Mouse (Mus musculus) intestine, embryonic 15.5 days (tissue): Measurements from ENCODE around the gene Itgb1. TPM values are rescaled to one million over a fixed set of nuclear protein-coding genes. Genes with fewer than 3 reads are reported as not detected.

Experiments used
- ATAC-seq: fragments of 200-750 bp; cut with Nextera tagmentation; 2 replicates; pipeline ENCODE4 v1.8.0; 2017; ENCODE audit warnings: moderate TSS enrichment, moderate library complexity
- H3K27ac ChIP-seq: fragments of 300-500 bp; sonication (generic); 2 replicates; pipeline ENCODE4 v1.5.1; 2015; ENCODE audit warnings: mild to moderate bottlenecking, inconsistent platforms
- H3K27me3 ChIP-seq: fragments of 300-500 bp; sonication (generic); replicated peaks from 2 replicates; pipeline ENCODE4 v1.6.1; 2015; ENCODE audit warnings: inconsistent platforms
- H3K36me3 ChIP-seq: fragments of 300-500 bp; sonication (generic); 2 replicates; pipeline ENCODE4 v1.6.1; 2015; ENCODE audit warnings: inconsistent platforms
- H3K4me1 ChIP-seq: fragments of 300-500 bp; sonication (generic); replicated peaks from 2 replicates; pipeline ENCODE4 v1.6.1; 2015; ENCODE audit warnings: inconsistent platforms
- H3K4me2 ChIP-seq: fragments of 300-500 bp; sonication (generic); replicated peaks from 2 replicates; pipeline ENCODE4 v1.6.1; 2015; ENCODE audit warnings: mild to moderate bottlenecking, inconsistent platforms
- H3K4me3 ChIP-seq: fragments of 300-500 bp; sonication (generic); replicated peaks from 2 replicates; pipeline ENCODE4 v1.5.1; 2015; ENCODE audit warnings: inconsistent platforms
- H3K9ac ChIP-seq: fragments of 300-500 bp; sonication (generic); 2 replicates; pipeline ENCODE4 v1.6.1; 2015; ENCODE audit warnings: inconsistent platforms
- H3K9me3 ChIP-seq: fragments of 300-500 bp; sonication (generic); 2 replicates; pipeline ENCODE4 v1.6.1; 2016; ENCODE audit warnings: inconsistent platforms
- WGBS: fragments of 180-500 bp; shearing (Covaris S2); methylation state at CpG from one replicate; pipeline ENCODE4 v1.1.7; 2015; 5-methylcytosine and 5-hydroxymethylcytosine counted together
- polyA plus RNA-seq: library from polyadenylated mRNA; unstranded; fragments of >200 nt; fragmentation: Nextera tagmentation; extraction: Ambion mirVana; gene quantifications from 2 replicates; pipeline ENCODE4 v1.2.1, GENCODE M21; 2015

The Itgb1 gene
- polyA plus RNA-seq: 261 and 305 TPM in 2 replicates

DNA sequence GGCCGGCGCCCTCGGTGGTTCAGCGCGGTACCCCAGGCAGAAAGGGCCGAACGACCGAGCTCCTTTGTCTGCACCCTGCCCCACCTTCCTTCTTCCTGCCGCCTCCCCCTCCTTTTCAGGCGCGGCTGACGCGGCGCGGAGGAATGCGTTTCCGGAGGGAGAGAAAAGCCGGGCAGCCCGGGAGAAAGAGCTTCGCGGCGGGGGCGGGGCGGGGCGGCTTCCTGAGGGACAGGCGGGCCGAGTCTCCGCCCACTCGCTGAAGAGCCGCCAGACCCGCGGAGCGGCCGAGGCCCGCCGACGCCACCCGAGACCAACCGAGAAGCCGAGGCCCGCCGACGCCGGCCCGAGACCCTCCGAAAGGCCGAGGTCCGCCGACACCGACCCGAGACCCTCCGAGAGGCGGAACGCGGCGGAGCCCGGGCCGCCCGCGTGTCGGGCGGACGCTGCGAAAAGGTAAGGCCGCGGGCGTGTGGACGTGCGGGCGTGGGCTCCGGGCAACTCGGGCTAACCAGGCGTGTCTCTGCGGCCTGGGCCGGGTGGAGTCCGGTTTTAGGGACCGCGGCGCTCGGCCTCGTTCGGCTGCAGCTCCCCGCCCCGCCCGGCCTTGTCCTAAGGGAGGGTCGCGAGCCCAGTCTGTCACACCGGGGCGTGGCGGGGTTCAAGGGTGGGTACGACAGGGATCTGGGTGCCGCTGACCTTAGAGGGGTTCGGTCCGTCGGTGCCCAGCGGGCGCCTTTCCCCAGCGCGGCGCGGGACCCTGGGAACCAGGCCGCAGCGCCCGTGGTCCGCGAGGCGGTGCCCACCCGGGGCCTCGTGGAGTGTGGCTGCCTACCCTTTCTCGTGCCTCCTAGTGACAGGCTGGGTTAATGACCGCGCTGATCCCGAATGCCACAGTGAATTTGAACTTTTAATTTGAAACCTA is at the start of gene Itgb1:
Gene Itgb1, plus strand, starts transcription at position 148 of the 922 bp plus-strand sequence.
- peak; percentile 94 for ATAC-seq
- Histone ChIP-seq H3K27me3 (no peaks in the 10 kb centered on the region), H3K27ac (peak within 1 kb of the TSS; percentile 99), H3K9ac (peak within 1 kb of the TSS; percentile 99), H3K4me2 (peak within 1 kb of the TSS; percentile 54), H3K9me3 (no peaks in the 10 kb centered on the region), H3K4me3 (peak within 1 kb of the TSS; percentile 77), H3K36me3 (no peaks in the 10 kb centered on the region), H3K4me1 (peaks cover 12% of the 10 kb centered on the region)
- WGBS: under 1% methylated on average over 107 of the region's 113 CpGs

DNA sequence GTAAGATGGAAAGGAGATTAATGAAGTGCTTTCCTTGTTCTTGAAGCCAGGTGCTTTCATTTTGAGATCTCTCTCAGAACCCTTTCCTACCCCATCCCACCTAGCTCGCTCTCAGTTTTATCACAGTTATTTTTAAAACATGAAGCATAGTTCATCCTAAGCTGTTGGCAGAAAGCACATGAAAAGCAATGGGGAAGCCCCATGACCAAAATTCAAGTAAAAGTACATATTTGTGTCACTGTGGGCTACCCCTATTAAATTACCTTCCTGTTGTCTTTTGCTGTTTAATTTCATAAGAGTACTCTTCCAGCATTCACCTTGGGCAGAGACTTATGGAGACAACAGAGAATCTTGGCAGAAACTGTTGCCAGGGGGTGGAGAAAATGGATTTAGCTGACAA is 42.4 kb upstream of the Itgb1 start:
- H3K9ac ChIP-seq: no peak overlapping the region
- no peaks in the 10 kb centered on the region for H3K27me3 ChIP-seq
- WGBS: 77% methylated on average over 1 of the region's 1 CpGs
- H3K4me3 ChIP-seq: no peak overlapping the region
- H3K9me3 ChIP-seq: no peaks in the 10 kb centered on the region
- H3K27ac ChIP-seq: no peak overlapping the region
- no peaks in the 10 kb centered on the region for H3K36me3 ChIP-seq
- no peak overlapping the region for H3K4me2 ChIP-seq
- H3K4me1 ChIP-seq: no peaks in the 10 kb centered on the region
- ATAC-seq: no peak

DNA sequence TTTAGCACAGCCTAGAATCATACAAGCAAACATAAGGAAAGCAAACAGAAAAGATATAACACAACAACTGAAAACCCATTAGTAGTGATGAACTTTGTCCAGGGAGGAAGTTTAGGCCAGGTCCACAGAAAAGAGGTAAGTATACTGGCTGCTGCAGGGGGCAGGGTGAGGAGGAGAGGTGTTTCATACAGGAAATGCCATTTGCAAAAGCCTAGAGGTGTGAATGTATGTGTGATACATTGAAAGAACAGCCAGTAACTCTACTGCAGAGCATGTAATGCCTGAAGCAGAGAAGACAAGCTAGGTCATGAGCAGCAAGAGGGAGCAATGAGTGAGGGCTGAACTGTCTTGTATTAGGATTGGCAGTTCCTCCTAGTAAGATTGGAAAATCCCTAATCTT is 40.0 kb upstream of the Itgb1 start:
- Histone ChIP-seq H3K9me3 (no peaks in the 10 kb centered on the region), H3K27ac (no peak overlapping the region), H3K36me3 (no peaks in the 10 kb centered on the region), H3K4me3 (no peak overlapping the region), H3K9ac (no peak overlapping the region), H3K4me2 (no peak overlapping the region), H3K27me3 (no peaks in the 10 kb centered on the region), H3K4me1 (no peaks in the 10 kb centered on the region)
- ATAC-seq: no peak

DNA sequence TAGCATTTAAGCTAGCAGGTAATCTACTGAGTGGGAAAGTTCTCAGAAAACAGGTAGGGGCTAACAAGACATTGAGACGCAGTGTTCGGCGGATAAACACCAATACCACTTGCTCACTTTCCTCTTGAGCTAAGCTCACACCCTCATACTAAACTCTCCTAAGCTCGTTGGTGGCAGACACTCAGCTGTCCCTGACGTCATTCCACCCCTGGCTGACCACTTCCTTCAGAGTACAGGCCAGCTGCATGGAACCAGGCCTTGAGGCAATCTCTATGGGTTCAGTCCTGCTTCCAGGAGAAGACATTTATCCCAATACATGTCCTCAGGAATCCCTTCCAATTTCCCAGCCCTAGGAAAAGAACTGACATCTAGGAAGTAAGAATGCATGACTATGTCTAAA is 39.0 kb upstream of the Itgb1 start:
- no peak overlapping the region for H3K27ac ChIP-seq
- ATAC-seq: no peak
- H3K4me2 ChIP-seq: no peak overlapping the region
- no peak overlapping the region for H3K9ac ChIP-seq
- H3K9me3 ChIP-seq: no peaks in the 10 kb centered on the region
- no peaks in the 10 kb centered on the region for H3K36me3 ChIP-seq
- H3K27me3 ChIP-seq: no peaks in the 10 kb centered on the region
- no peaks in the 10 kb centered on the region for H3K4me1 ChIP-seq
- WGBS: 75% methylated on average over 5 of the region's 5 CpGs
- H3K4me3 ChIP-seq: no peak overlapping the region

DNA sequence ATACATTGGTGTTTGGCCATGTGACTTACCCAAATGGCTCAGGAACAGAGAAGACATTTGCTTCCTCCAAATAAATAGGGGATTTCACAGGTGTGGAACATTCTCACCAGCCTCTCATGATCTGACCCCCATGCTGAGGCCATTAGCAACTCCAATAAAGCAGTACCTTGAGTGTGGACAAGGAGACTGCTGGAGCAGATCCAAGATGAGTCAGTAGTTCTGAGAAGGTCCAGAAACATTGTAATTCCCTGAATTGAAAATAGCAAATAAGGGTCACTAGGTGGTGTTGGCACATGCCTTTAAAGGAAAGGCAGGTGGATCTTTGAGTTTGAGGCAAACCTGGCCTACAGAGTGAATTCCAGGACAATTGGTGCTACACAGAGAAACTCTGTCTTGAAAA is 37.4 kb upstream of the Itgb1 start:
- ATAC-seq: no peak
- Histone ChIP-seq H3K4me1 (no peaks in the 10 kb centered on the region), H3K36me3 (no peaks in the 10 kb centered on the region), H3K9me3 (no peaks in the 10 kb centered on the region), H3K9ac (no peak overlapping the region), H3K4me3 (no peak overlapping the region), H3K27ac (no peak overlapping the region), H3K4me2 (no peak overlapping the region), H3K27me3 (no peaks in the 10 kb centered on the region)

DNA sequence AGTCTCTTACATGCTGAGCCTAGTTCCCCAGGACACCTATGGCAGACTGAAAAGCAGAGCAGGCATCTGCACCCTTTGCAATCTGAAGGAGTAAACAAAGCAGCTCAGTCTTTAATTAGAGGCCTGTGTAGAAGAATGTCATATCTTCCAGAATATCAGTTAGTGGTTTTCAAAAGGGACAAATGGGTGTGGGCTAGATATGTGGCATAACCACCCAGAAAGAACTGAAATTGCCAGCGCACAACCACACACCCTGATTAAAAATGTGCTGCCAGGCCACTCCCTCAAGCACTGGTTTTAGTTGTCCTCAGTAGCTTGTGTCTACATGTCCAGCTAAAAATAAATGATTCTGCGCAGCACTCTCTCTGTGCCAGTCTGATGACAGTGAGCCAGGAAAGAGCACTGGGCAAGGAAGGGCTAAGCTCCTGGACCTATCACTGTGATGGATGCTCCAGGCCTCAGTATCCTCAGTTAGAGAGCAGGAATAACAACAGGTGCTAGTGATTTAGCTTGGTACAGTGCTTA is 35.1 kb upstream of the Itgb1 start:
- ATAC-seq: no peak
- H3K27me3 ChIP-seq: no peaks in the 10 kb centered on the region
- H3K9me3 ChIP-seq: no peaks in the 10 kb centered on the region
- H3K27ac ChIP-seq: no peak overlapping the region
- no peak overlapping the region for H3K4me2 ChIP-seq
- H3K4me1 ChIP-seq: peaks cover 7% of the 10 kb centered on the region
- no peak overlapping the region for H3K4me3 ChIP-seq
- H3K9ac ChIP-seq: no peak overlapping the region
- WGBS: 90% methylated on average over 2 of the region's 2 CpGs
- no peaks in the 10 kb centered on the region for H3K36me3 ChIP-seq

DNA sequence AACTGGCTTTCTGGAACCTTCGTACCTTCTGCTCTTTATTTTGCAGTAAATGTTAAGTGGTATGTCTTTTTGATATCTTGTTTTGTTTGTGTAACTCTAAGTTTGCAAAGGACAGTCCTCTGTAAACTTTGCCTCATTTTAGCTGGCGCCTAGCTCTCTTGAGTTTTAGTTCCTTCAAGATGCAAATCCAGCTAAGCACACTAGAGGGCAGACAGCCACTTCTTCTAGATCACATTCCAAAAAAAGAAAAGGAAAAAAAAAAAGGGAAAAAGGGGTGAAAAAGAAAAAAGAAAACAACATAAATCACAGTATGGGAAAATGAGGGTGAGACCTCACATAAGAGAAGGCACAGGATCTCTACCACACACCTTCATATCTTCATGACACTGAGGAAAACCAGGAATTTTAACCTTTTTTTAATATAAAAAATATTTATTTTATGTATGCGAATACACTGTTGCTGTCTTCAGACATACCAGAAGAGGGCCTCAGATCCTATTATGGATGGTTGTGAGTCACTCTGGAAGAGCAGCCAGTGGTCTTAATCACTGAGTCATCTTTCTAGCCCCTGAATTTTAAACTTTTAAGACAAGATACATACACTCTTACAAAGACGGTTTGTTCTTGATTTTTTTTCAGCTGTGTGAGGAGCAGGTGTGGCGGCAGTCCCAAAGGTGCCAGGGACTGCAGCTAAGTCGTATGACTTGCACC is 32.9 kb upstream of the Itgb1 start:
- Histone ChIP-seq H3K4me3 (no peak overlapping the region), H3K9ac (no peak overlapping the region), H3K27ac (no peak overlapping the region; the same call in 1 of the 2 replicates), H3K36me3 (no peaks in the 10 kb centered on the region), H3K4me1 (peaks cover 7% of the 10 kb centered on the region), H3K9me3 (no peaks in the 10 kb centered on the region), H3K4me2 (no peak overlapping the region), H3K27me3 (no peaks in the 10 kb centered on the region)
- WGBS: 30% methylated on average over 6 of the region's 6 CpGs
- ATAC-seq: no peak

DNA sequence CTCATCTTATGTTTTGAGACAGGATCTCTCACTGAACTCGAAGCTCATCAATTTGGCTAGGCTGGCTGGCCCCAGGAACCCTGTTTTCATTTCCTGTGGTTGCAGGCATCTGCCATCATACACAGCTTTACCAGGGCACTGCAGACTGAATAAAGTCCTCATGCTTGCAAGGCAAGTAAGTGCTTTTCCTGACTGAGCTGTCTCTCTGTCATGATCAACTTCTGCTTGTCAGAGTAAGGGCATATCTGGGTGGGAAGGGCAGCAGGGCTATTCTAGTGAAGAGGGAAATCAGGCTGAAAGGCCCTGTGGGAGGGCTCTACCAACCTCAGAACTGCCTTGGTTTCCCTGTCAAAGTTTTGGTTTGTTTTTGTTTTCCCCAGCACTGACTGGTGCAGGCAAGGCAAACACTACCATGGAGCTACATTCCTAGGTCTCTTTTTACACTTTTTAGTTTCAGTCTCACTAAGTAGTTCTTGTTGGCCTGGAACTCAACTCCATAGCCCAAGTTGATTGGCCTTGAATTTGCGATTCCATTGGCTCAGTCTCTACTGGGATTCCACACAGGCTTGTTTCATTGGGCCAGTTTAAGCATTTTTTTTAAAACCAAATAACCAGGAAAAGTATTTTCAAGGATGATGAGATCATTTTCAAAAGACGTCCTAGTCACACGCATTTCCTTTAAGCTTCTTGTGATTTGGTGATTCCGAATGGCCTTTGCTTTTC is 31.7 kb upstream of the Itgb1 start:
- ATAC-seq: peak; percentile 3; the same call in 1 of the 2 replicates
- peaks cover 7% of the 10 kb centered on the region for H3K4me1 ChIP-seq
- WGBS: 38% methylated on average over 5 of the region's 5 CpGs
- H3K36me3 ChIP-seq: no peaks in the 10 kb centered on the region
- peak overlapping the region; percentile 61 for H3K4me2 ChIP-seq
- H3K9me3 ChIP-seq: no peaks in the 10 kb centered on the region
- H3K27me3 ChIP-seq: no peaks in the 10 kb centered on the region
- H3K4me3 ChIP-seq: 0 out of 2 replicates have a peak overlapping the region, but pooled peaks have one; percentile 20
- H3K27ac ChIP-seq: peak overlapping the region; percentile 98
- peak overlapping the region; percentile 10; the same call in 1 of the 2 replicates for H3K9ac ChIP-seq

DNA sequence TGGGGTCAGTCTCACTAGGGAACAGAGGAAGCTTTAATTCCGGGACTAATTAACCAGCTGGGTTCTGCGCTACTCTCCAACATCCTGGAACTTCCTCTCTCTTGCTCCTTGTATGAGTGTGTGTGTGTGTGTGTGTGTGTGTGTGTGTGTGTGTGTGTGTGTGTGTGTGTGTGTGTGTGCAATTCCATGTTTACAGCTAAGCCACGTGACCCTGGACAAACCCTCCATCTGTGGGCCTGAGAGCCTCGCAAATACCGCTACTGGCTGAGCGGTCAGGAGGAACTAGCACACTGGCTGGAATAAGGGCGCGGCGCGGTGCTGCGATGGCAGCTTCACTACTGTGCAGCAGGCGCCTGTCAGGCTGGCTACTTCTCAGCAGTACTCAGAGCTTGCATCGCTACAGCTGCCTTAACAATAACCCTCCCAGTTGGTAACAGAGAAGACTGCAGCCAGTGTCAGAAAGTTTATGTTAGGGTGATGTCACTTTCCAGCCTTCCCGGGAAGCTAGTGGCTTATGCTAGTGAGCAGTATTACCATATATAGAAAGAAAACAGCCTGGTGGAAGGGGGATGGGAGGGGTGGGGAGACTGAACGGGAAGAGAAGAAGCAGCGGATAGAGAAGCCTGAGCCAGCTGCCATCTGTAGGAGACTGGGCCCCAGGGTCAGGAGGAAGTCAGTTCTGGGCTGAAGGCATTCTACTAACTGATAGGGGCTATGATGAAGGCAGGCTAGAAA is 30.9 kb upstream of the Itgb1 start:
- peak; percentile 94 for ATAC-seq
- H3K9me3 ChIP-seq: no peaks in the 10 kb centered on the region
- H3K4me2 ChIP-seq: peak overlapping the region; percentile 61
- H3K36me3 ChIP-seq: no peaks in the 10 kb centered on the region
- 4% methylated on average over 16 of the region's 16 CpGs for WGBS
- peak overlapping the region; percentile 20 for H3K4me3 ChIP-seq
- peak overlapping the region; percentile 98 for H3K27ac ChIP-seq
- H3K4me1 ChIP-seq: peaks cover 7% of the 10 kb centered on the region
- peak overlapping the region; percentile 45; the same call in 1 of the 2 replicates for H3K9ac ChIP-seq
- no peaks in the 10 kb centered on the region for H3K27me3 ChIP-seq

DNA sequence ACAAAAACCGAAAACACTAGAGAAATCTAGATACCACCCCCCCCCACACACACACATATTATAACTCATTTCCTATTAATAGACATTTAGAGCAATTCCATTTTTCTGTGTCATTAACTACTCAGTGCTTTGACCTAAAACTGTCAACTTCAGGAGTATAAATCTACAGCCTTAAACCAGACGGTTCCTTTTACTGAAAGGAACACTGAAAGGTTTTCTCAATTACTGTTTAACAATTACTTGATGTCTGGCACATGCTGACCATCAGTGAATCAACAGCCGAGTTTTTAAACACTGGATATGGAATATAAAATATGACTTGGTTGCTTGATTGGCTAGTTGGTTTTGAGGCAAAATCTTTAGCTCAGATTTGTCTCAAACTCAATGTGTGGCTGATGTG is 23.3 kb upstream of the Itgb1 start:
- H3K9me3 ChIP-seq: no peaks in the 10 kb centered on the region
- no peaks in the 10 kb centered on the region for H3K36me3 ChIP-seq
- H3K27me3 ChIP-seq: no peaks in the 10 kb centered on the region
- no peak overlapping the region for H3K9ac ChIP-seq
- no peak overlapping the region for H3K27ac ChIP-seq
- no peak overlapping the region for H3K4me2 ChIP-seq
- 50% methylated on average over 3 of the region's 3 CpGs for WGBS
- H3K4me3 ChIP-seq: no peak overlapping the region
- H3K4me1 ChIP-seq: no peaks in the 10 kb centered on the region
- no peak for ATAC-seq

DNA sequence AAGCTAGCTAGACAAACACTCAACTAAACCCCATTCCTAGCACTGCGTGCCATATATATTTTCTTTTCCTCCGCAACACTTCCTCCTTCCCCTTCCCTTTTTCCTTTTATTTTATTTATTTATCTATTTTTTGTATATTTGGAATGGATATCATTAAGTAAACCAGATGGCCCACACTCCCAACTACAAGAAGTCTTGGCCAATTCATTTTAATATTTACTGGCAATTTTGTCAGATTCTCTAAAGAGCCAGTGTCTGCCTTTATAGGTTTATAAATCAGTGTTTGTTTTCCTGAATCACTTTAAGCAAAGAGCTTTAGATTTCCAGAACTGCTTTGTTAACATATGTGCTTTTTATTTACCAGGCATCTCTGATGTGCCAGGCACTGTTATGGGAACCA is 22.8 kb upstream of the Itgb1 start:
- H3K27ac ChIP-seq: no peak overlapping the region
- no peaks in the 10 kb centered on the region for H3K36me3 ChIP-seq
- ATAC-seq: no peak
- no peak overlapping the region for H3K4me3 ChIP-seq
- no peak overlapping the region for H3K9ac ChIP-seq
- H3K9me3 ChIP-seq: no peaks in the 10 kb centered on the region
- H3K4me2 ChIP-seq: no peak overlapping the region
- H3K27me3 ChIP-seq: no peaks in the 10 kb centered on the region
- H3K4me1 ChIP-seq: no peaks in the 10 kb centered on the region
- WGBS: 83% methylated on average over 2 of the region's 2 CpGs
